Mouse (Mus musculus) layer of hippocampus, postnatal 10 days (tissue): ENCODE measurements around the gene Eng. TPM values are rescaled to one million over a fixed set of nuclear protein-coding genes. Genes with fewer than 3 reads are reported as not detected.

Source experiments
- DNase-seq, 2 experiments: peaks; one replicate each; pipeline ENCODE4 v3.0.0; 2021; ENCODE audit warnings: low spot score in 2 of 2
- total RNA-seq, 2 experiments: library from RNA; stranded (reverse); gene quantifications; 2 replicates each; pipeline ENCODE4 v1.2.3; 2021

The Eng gene
- total RNA-seq, 2 experiments from 2014 or later, result 25.9 to 28.2 TPM

GRCm38 (mm10) chr2:32706971-32707370 lies 60.6 kb downstream of the Eng start:
- no peak for DNase-seq

- DNase-seq, result peak; percentile 73 to 74
Observed at GRCm38 (mm10) chr2:32708643-32709042, 62.2 kb downstream of the Eng start.

GRCm38 (mm10) chr2:32709521-32710137 lies 63.2 kb downstream of the Eng start:
- DNase-seq, result no peak

- no peak for DNase-seq
Observed at GRCm38 (mm10) chr2:32710425-32710824, 64.0 kb downstream of the Eng start.

- DNase-seq, result no peak
Observed at GRCm38 (mm10) chr2:32711301-32712056, 65.1 kb downstream of the Eng start.

- peak; percentile 58 to 64 for DNase-seq
Observed at GRCm38 (mm10) chr2:32712108-32712551, 65.7 kb downstream of the Eng start.

GRCm38 (mm10) chr2:32712586-32712933 lies 66.2 kb downstream of the Eng start:
- DNase-seq, result peak; percentile 94 to 96

GRCm38 (mm10) chr2:32712934-32713817 lies 66.8 kb downstream of the Eng start, which contains the start of gene Cdk9:
Gene Cdk9, minus strand, starts transcription at chr2:32713076.
- peak; percentile 96 for DNase-seq

- DNase-seq, result no peak
Observed at GRCm38 (mm10) chr2:32714117-32714986, 68.0 kb downstream of the Eng start.

GRCm38 (mm10) chr2:32714987-32715425 lies 68.6 kb downstream of the Eng start:
- DNase-seq, result no peak

GRCm38 (mm10) chr2:32718761-32719160 lies 72.4 kb downstream of the Eng start:
- peak; percentile 65 to 68 for DNase-seq

- no peak for DNase-seq
Observed at GRCm38 (mm10) chr2:32720053-32720452, 73.7 kb downstream of the Eng start.

- DNase-seq, result peak in 1 of 2 experiments; percentile 53
Observed at GRCm38 (mm10) chr2:32720681-32721229, 74.4 kb downstream of the Eng start, which contains the start of gene Sh2d3c. Gene Sh2d3c, plus strand, starts transcription at chr2:32721055.

- DNase-seq, result no peak
Observed at GRCm38 (mm10) chr2:32722046-32722445, 75.7 kb downstream of the Eng start.

GRCm38 (mm10) chr2:32722581-32722980 lies 76.2 kb downstream of the Eng start:
- no peak for DNase-seq

GRCm38 (mm10) chr2:32724149-32724548 lies 77.8 kb downstream of the Eng start:
- DNase-seq, result no peak

GRCm38 (mm10) chr2:32724832-32725790 lies 78.7 kb downstream of the Eng start:
- no peak for DNase-seq

- peak; percentile 77 to 81 for DNase-seq
Observed at GRCm38 (mm10) chr2:32727435-32727834, 81.0 kb downstream of the Eng start.

GRCm38 (mm10) chr2:32728463-32728862 lies 82.1 kb downstream of the Eng start:
- no peak for DNase-seq
